Mouse (Mus musculus): ENCODE measurements around the gene Mrpl27. TPM values are rescaled to one million over a fixed set of nuclear protein-coding genes. Genes with fewer than 3 reads are reported as not detected.
"Not testable (repeated sequence)": the region's sequence is repeated elsewhere in the genome, so short reads cannot be mapped to it uniquely, and the experiment has no call there.

Mrpl27 gene
- polyA plus RNA-seq, 1 experiment from 2014 or later, result 128 TPM

DNA sequence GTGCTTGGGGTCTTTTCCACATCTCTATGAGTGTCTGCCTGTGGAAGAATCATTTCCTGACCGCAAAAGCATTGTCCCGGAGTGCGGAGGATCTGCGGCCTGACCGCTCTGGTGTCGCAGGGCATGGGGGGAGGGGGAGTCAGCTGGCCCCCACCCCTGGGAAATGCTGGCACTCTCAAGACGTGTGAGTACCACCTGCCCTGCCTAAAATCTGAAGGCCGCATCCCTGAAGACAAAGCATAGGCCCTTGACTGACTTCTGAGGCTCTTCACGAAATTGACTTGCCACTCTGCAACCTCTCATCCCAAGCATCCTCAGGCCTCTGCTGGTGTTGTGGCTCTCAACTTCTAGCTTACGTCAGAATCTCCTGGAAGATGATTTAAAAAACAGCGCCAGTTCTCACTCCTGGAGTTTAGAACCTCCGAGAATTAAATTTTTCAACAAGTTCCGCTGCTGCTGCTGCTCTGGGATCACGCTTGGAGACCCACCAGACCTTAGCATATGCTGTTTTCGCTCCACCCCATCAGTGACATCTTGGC, 24.1 kb downstream of the Mrpl27 start:
- Histone ChIP-seq H3K27ac (ENCODE audit: low read depth, low read length) (no peak overlapping the region), H3K4me2 (peak overlapping the region; percentile 88), H3K9me3 (replicated peaks; ENCODE audit: control insufficient read depth, low read length) (no peaks in the 10 kb centered on the region), H3K36me3 (ENCODE audit: control insufficient read depth, insufficient read depth, low read length) (no peaks in the 10 kb centered on the region), H3K27me3 (ENCODE audit: control insufficient read depth, insufficient read depth, low read length) (no peaks in the 10 kb centered on the region), H3K9ac (ENCODE audit: low read depth, low read length) (peak overlapping the region; percentile 96), H3K4me3 (ENCODE audit: low read depth, low read length) (peak overlapping the region; percentile 98), H3K4me1 (ENCODE audit: control insufficient read depth, insufficient read depth, low read length) (peaks cover 25% of the 10 kb centered on the region)
- WGBS (ENCODE audit: insufficient replicate concordance), result 34% methylated on average over 15 of the region's 15 CpGs
- ATAC-seq (replicated peaks; ENCODE audit: insufficient number of reproducible peaks, low FRiP score, low TSS enrichment), result no peak

GRCm38 (mm10) chr11:94680639-94681038, 27.1 kb downstream of the Mrpl27 start:
- no peak for ATAC-seq (replicated peaks; ENCODE audit: insufficient number of reproducible peaks, low FRiP score, low TSS enrichment)
- no peak overlapping the region for H3K4me2 ChIP-seq
- H3K4me3 ChIP-seq (ENCODE audit: low read depth, low read length), result no peak overlapping the region
- H3K27ac ChIP-seq (ENCODE audit: low read depth, low read length), result no peak overlapping the region
- H3K27me3 ChIP-seq (ENCODE audit: control insufficient read depth, insufficient read depth, low read length), result no peaks in the 10 kb centered on the region
- H3K9me3 ChIP-seq (replicated peaks; ENCODE audit: control insufficient read depth, low read length), result no peaks in the 10 kb centered on the region
- H3K36me3 ChIP-seq (ENCODE audit: control insufficient read depth, insufficient read depth, low read length), result no peaks in the 10 kb centered on the region
- H3K9ac ChIP-seq (ENCODE audit: low read depth, low read length), result no peak overlapping the region
- peaks cover 14% of the 10 kb centered on the region for H3K4me1 ChIP-seq (ENCODE audit: control insufficient read depth, insufficient read depth, low read length)

DNA sequence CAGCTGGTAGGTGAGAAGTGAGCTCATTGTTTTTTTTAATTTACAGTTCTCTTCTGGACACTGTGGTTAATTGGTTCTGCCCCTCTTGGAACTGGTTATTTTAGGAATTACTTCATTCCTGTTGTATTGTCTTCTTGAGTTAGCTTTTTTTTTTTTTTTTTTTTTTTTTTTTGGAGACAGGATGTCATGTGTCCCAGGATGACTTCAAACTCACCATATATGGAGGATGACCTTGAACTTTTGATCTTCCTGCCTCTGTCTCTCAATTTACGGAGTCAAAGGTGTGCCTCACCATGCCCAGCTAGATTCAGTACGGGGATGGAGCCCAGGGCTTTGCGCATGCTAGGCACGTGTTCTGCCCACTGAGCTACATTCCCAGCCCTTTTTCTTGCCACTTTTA, 28.1 kb downstream of the Mrpl27 start:
- H3K4me3 ChIP-seq (ENCODE audit: low read depth, low read length), result no peak overlapping the region
- no peak for ATAC-seq (replicated peaks; ENCODE audit: insufficient number of reproducible peaks, low FRiP score, low TSS enrichment)
- H3K9ac ChIP-seq (ENCODE audit: low read depth, low read length), result no peak overlapping the region
- no peaks in the 10 kb centered on the region for H3K27me3 ChIP-seq (ENCODE audit: control insufficient read depth, insufficient read depth, low read length)
- 66% methylated on average over 4 of the region's 4 CpGs for WGBS (ENCODE audit: insufficient replicate concordance)
- no peak overlapping the region for H3K4me2 ChIP-seq
- H3K4me1 ChIP-seq (ENCODE audit: control insufficient read depth, insufficient read depth, low read length), result peaks cover 4% of the 10 kb centered on the region
- H3K27ac ChIP-seq (ENCODE audit: low read depth, low read length), result no peak overlapping the region
- no peaks in the 10 kb centered on the region for H3K36me3 ChIP-seq (ENCODE audit: control insufficient read depth, insufficient read depth, low read length)
- no peaks in the 10 kb centered on the region for H3K9me3 ChIP-seq (replicated peaks; ENCODE audit: control insufficient read depth, low read length)

DNA sequence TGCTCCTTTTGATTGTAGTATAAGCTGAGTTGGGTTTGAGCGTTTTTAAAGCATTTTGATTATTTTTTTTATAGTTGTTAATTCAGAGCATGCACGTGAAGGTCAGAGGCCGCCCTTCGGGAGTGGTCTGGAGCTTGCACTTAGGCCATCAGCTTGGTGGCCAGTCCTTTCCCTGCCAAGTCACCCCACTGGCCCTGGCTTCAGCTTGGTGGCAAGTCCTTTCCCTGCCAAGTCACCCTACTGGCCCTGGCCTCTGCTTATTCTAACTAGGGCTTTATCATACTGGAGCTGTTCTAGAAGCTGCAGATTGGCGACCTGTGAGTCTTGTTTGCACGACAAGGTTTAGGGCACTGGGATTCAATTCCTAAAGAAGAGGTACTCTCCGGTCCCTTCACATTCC, 28.9 kb downstream of the Mrpl27 start:
- Histone ChIP-seq H3K27me3 (ENCODE audit: control insufficient read depth, insufficient read depth, low read length) (no peaks in the 10 kb centered on the region), H3K4me3 (ENCODE audit: low read depth, low read length) (no peak overlapping the region), H3K4me1 (ENCODE audit: control insufficient read depth, insufficient read depth, low read length) (0 out of 2 replicates have a peak, but pooled peaks cover 3% of the 10 kb centered on the region), H3K9ac (ENCODE audit: low read depth, low read length) (no peak overlapping the region), H3K4me2 (no peak overlapping the region), H3K9me3 (replicated peaks; ENCODE audit: control insufficient read depth, low read length) (no peaks in the 10 kb centered on the region), H3K36me3 (ENCODE audit: control insufficient read depth, insufficient read depth, low read length) (no peaks in the 10 kb centered on the region), H3K27ac (ENCODE audit: low read depth, low read length) (no peak overlapping the region)
- 73% methylated on average over 7 of the region's 7 CpGs for WGBS (ENCODE audit: insufficient replicate concordance)
- no peak for ATAC-seq (replicated peaks; ENCODE audit: insufficient number of reproducible peaks, low FRiP score, low TSS enrichment)

DNA sequence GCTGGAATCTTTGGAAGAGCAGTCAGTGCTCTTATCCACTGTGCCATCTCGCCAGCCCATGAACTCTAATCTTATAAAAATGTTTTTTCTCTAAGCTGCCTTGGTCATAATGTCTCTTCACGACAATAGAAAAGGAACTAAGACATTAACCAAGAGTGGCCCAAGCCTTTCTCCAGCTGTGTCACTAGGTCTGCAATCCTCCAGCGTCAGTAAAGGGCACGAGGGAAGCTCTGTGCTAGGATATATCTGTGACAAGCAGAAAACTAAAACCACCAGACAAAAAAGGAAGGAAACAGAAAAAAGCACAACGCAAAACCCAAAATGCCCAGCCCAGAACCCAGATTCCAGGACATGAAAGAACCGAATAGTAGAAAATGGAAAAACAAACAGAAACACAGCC, 33.6 kb downstream of the Mrpl27 start:
- no peaks in the 10 kb centered on the region for H3K9me3 ChIP-seq (replicated peaks; ENCODE audit: control insufficient read depth, low read length)
- H3K4me2 ChIP-seq, result no peak overlapping the region
- H3K27me3 ChIP-seq (ENCODE audit: control insufficient read depth, insufficient read depth, low read length), result no peaks in the 10 kb centered on the region
- H3K4me3 ChIP-seq (ENCODE audit: low read depth, low read length), result no peak overlapping the region
- ATAC-seq (replicated peaks; ENCODE audit: insufficient number of reproducible peaks, low FRiP score, low TSS enrichment), result no peak
- H3K4me1 ChIP-seq (ENCODE audit: control insufficient read depth, insufficient read depth, low read length), result no peaks in the 10 kb centered on the region
- no peak overlapping the region for H3K9ac ChIP-seq (ENCODE audit: low read depth, low read length)
- 60% methylated on average over 6 of the region's 6 CpGs for WGBS (ENCODE audit: insufficient replicate concordance)
- H3K27ac ChIP-seq (ENCODE audit: low read depth, low read length), result no peak overlapping the region
- no peaks in the 10 kb centered on the region for H3K36me3 ChIP-seq (ENCODE audit: control insufficient read depth, insufficient read depth, low read length)

GRCm38 (mm10) chr11:94692502-94692901, 38.9 kb downstream of the Mrpl27 start:
- H3K4me2 ChIP-seq; H3K9me3 ChIP-seq (replicated peaks; ENCODE audit: control insufficient read depth, low read length); H3K4me1 ChIP-seq (ENCODE audit: control insufficient read depth, insufficient read depth, low read length); H3K27me3 ChIP-seq (ENCODE audit: control insufficient read depth, insufficient read depth, low read length); H3K27ac ChIP-seq (ENCODE audit: low read depth, low read length); H3K36me3 ChIP-seq (ENCODE audit: control insufficient read depth, insufficient read depth, low read length); H3K4me3 ChIP-seq (ENCODE audit: low read depth, low read length); H3K9ac ChIP-seq (ENCODE audit: low read depth, low read length); ATAC-seq (replicated peaks; ENCODE audit: insufficient number of reproducible peaks, low FRiP score, low TSS enrichment): not testable (repeated sequence)

GRCm38 (mm10) chr11:94695508-94695907, 41.9 kb downstream of the Mrpl27 start:
- H3K27ac ChIP-seq (ENCODE audit: low read depth, low read length), result no peak overlapping the region
- H3K36me3 ChIP-seq (ENCODE audit: control insufficient read depth, insufficient read depth, low read length), result no peaks in the 10 kb centered on the region
- H3K9ac ChIP-seq (ENCODE audit: low read depth, low read length), result no peak overlapping the region
- no peak for ATAC-seq (replicated peaks; ENCODE audit: insufficient number of reproducible peaks, low FRiP score, low TSS enrichment)
- H3K4me2 ChIP-seq, result no peak overlapping the region
- no peaks in the 10 kb centered on the region for H3K9me3 ChIP-seq (replicated peaks; ENCODE audit: control insufficient read depth, low read length)
- no peaks in the 10 kb centered on the region for H3K4me1 ChIP-seq (ENCODE audit: control insufficient read depth, insufficient read depth, low read length)
- no peak overlapping the region for H3K4me3 ChIP-seq (ENCODE audit: low read depth, low read length)
- 71% methylated on average over 6 of the region's 6 CpGs for WGBS (ENCODE audit: insufficient replicate concordance)
- H3K27me3 ChIP-seq (ENCODE audit: control insufficient read depth, insufficient read depth, low read length), result no peaks in the 10 kb centered on the region

- Histone ChIP-seq H3K4me3 (ENCODE audit: low read depth, low read length) (no peak overlapping the region), H3K9me3 (replicated peaks; ENCODE audit: control insufficient read depth, low read length) (no peaks in the 10 kb centered on the region), H3K36me3 (ENCODE audit: control insufficient read depth, insufficient read depth, low read length) (no peaks in the 10 kb centered on the region), H3K4me2 (no peak overlapping the region), H3K9ac (ENCODE audit: low read depth, low read length) (no peak overlapping the region), H3K27me3 (ENCODE audit: control insufficient read depth, insufficient read depth, low read length) (peaks cover 3% of the 10 kb centered on the region; the same call in 1 of the 2 replicates), H3K27ac (ENCODE audit: low read depth, low read length) (no peak overlapping the region), H3K4me1 (ENCODE audit: control insufficient read depth, insufficient read depth, low read length) (peaks cover 3% of the 10 kb centered on the region; the same call in 1 of the 2 replicates)
- ATAC-seq (replicated peaks; ENCODE audit: insufficient number of reproducible peaks, low FRiP score, low TSS enrichment), result no peak
- 90% methylated on average over 2 of the region's 2 CpGs for WGBS (ENCODE audit: insufficient replicate concordance)
These were observed 43.6 kb downstream of the Mrpl27 start for GRCm38 (mm10) chr11:94697140-94697539.

GRCm38 (mm10) chr11:94697703-94698464, 44.3 kb downstream of the Mrpl27 start:
- 41% methylated on average over 13 of the region's 13 CpGs for WGBS (ENCODE audit: insufficient replicate concordance)
- no peak overlapping the region for H3K4me2 ChIP-seq
- H3K4me3 ChIP-seq (ENCODE audit: low read depth, low read length), result no peak overlapping the region
- no peak overlapping the region for H3K27ac ChIP-seq (ENCODE audit: low read depth, low read length)
- peaks cover 3% of the 10 kb centered on the region; the same call in 1 of the 2 replicates for H3K4me1 ChIP-seq (ENCODE audit: control insufficient read depth, insufficient read depth, low read length)
- no peaks in the 10 kb centered on the region for H3K36me3 ChIP-seq (ENCODE audit: control insufficient read depth, insufficient read depth, low read length)
- H3K9ac ChIP-seq (ENCODE audit: low read depth, low read length), result no peak overlapping the region
- no peak for ATAC-seq (replicated peaks; ENCODE audit: insufficient number of reproducible peaks, low FRiP score, low TSS enrichment)
- H3K27me3 ChIP-seq (ENCODE audit: control insufficient read depth, insufficient read depth, low read length), result peaks cover 3% of the 10 kb centered on the region; the same call in 1 of the 2 replicates
- no peaks in the 10 kb centered on the region for H3K9me3 ChIP-seq (replicated peaks; ENCODE audit: control insufficient read depth, low read length)
